Mouse (Mus musculus) MEL (cell line): Measurements from ENCODE around the gene Ywhag.

Source experiments
- CTCF ChIP-seq, 3 experiments: IDR thresholded peaks in 2 of 3; conservative IDR thresholded peaks in 1 of 3; 2 replicates each; pipeline ENCODE4 v1.5.1; 2011 to 2012; ENCODE audit warnings: low read length in 3 of 3, low read depth in 2 of 3, mild to moderate bottlenecking in 2 of 3, improper control_type of control experiment in 1 of 3, inconsistent platforms in 1 of 3, mixed read lengths in 1 of 3, moderate library complexity in 1 of 3; ENCODE audit not compliant: control insufficient read depth in 1 of 3, insufficient read depth in 1 of 3, poor library complexity in 1 of 3, severe bottlenecking in 1 of 3
- EP300 ChIP-seq, 2 experiments: IDR thresholded peaks; 2 replicates each; pipeline ENCODE4 v1.6.1; 2011; ENCODE audit warnings: improper control_type of control experiment in 2 of 2, low read length in 2 of 2, low read depth in 1 of 2, mild to moderate bottlenecking in 1 of 2
- POLR2A ChIP-seq, 2 experiments: IDR thresholded peaks; 2 replicates each; pipeline ENCODE4 v1.6.1; 2011 to 2012; ENCODE audit warnings: low read length in 2 of 2, mild to moderate bottlenecking in 2 of 2, control low read depth in 1 of 2, improper control_type of control experiment in 1 of 2, low read depth in 1 of 2, moderate library complexity in 1 of 2; ENCODE audit not compliant: control insufficient read depth in 1 of 2, insufficient read depth in 1 of 2, poor library complexity in 1 of 2

DNA sequence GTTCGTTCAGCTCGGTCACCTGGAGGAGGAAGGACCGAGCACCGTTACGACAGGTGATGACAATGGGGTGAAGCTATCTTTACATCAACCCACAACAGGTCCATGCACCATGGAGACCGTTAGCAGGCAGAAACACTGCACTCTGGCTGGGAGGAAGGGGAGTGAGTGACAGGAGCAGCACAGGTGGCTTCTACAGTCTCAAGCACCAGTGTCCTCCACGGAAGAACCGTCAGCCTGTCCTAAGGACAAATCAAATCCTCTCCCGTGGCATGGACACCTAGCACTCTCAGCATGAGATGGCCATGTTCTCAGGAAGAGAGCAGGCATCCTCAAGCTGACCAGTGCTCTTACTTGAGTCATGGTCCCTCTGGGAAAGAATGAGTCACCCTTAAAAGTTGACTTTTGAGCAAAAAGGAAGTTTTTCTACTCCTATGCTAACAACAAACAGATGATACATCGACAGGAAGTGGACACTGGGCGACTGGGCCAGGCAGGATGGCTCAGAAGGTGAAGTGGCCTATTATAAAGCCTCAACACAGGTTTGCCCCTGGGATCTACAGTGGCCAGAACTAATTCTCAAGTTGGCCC lies 22.7 kb downstream of the Ywhag start:
- TF ChIP-seq CTCF (IDR thresholded peaks at IDR 0.05 in 2 of 3, conservative IDR thresholded peaks at IDR 0.05 in 1 of 3; ENCODE audit: control insufficient read depth in 1 of 3, insufficient read depth in 1 of 3, low read depth in 2 of 3, low read length in 3 of 3, poor library complexity in 1 of 3, severe bottlenecking in 1 of 3) (no peak), POLR2A (IDR thresholded peaks at IDR 0.05; ENCODE audit: control insufficient read depth in 1 of 2, insufficient read depth in 1 of 2, low read depth in 1 of 2, low read length in 2 of 2, poor library complexity in 1 of 2) (no peak), EP300 (IDR thresholded peaks at IDR 0.05; ENCODE audit: low read depth in 1 of 2, low read length in 2 of 2) (no peak)
